Mouse (Mus musculus) C2C12 (cell line): ENCODE measurements around the gene Dntt. TPM values are rescaled to one million over a fixed set of nuclear protein-coding genes. Genes with fewer than 3 reads are reported as not detected.
A peak's percentile ranks its signal among the peaks of the same experiment; 100 is the strongest.

Source experiments
- H3K27me3 ChIP-seq: one replicate; pipeline ENCODE4 v1.6.1; 2011; ENCODE audit not compliant: control insufficient read depth, insufficient read depth, insufficient read length
- H3K36me3 ChIP-seq: one replicate; pipeline ENCODE4 v1.6.1; 2011; ENCODE audit not compliant: control insufficient read depth, insufficient read depth
- H3K4me3 ChIP-seq: one replicate; pipeline ENCODE4 v1.5.1; 2011; ENCODE audit warnings: mild to moderate bottlenecking, control low read depth; ENCODE audit not compliant: poor library complexity, insufficient read depth, severe bottlenecking
- H3K79me2 ChIP-seq: one replicate; pipeline ENCODE4 v1.6.1; 2011; ENCODE audit not compliant: control insufficient read depth, insufficient read depth
- H3K79me3 ChIP-seq: one replicate; pipeline ENCODE4 v1.6.1; 2011; ENCODE audit warnings: low read depth, control low read depth
- H3ac ChIP-seq: one replicate; pipeline ENCODE3; 2011; ENCODE audit warnings: low read depth; ENCODE audit not compliant: control insufficient read depth, insufficient read length
- CEBPB ChIP-seq: IDR thresholded peaks from one replicate; pipeline ENCODE4 v1.6.1; 2011; ENCODE audit warnings: low read depth, mild to moderate bottlenecking, control low read depth, moderate library complexity
- CTCF ChIP-seq: IDR thresholded peaks from one replicate; pipeline ENCODE4 v1.5.1; 2011; ENCODE audit not compliant: control insufficient read depth, insufficient read depth, insufficient read length
- FOSL1 ChIP-seq: IDR thresholded peaks from one replicate; pipeline ENCODE4 v1.8.0; 2011; ENCODE audit warnings: mild to moderate bottlenecking, low read length; ENCODE audit not compliant: poor library complexity, insufficient read depth, severe bottlenecking
- MAX ChIP-seq: IDR thresholded peaks from one replicate; pipeline ENCODE4 v1.6.1; 2011; ENCODE audit warnings: mild to moderate bottlenecking, control low read depth
- MYOD1 ChIP-seq: IDR thresholded peaks from one replicate; pipeline ENCODE4 v1.6.1; 2011; ENCODE audit warnings: low read depth; ENCODE audit not compliant: control insufficient read depth, insufficient read length
- MYOG ChIP-seq: IDR thresholded peaks from one replicate; pipeline ENCODE4 v1.6.1; 2011; ENCODE audit not compliant: control insufficient read depth, insufficient read length; ENCODE audit errors: extremely low read depth
- USF1 ChIP-seq: IDR thresholded peaks from one replicate; pipeline ENCODE4 v1.6.1; 2011; ENCODE audit warnings: low read depth, mild to moderate bottlenecking, control low read depth, moderate library complexity
- polyA plus RNA-seq: library from polyadenylated mRNA; unstranded; fragments of >200 nt; fragmentation: generic; extraction: Trizol; gene quantifications from one replicate; pipeline ENCODE4 v1.2.1, GENCODE M21; 2012; ENCODE audit warnings: missing spikeins

Dntt gene
- polyA plus RNA-seq, 1 experiment = not detected

- TF ChIP-seq USF1 (peak; percentile 48), MYOD1 (peak; percentile 88), CEBPB (peak; percentile 74), MYOG (no peak), CTCF (no peak), FOSL1 (peak; percentile 75), MAX (peak; percentile 94)
- no peaks in the 10 kb centered on the region for H3K36me3 ChIP-seq
- H3K4me3 ChIP-seq = no peak overlapping the region
- H3K79me3 ChIP-seq = peaks cover 2% of the 10 kb centered on the region
- H3K79me2 ChIP-seq = peaks cover 27% of the 10 kb centered on the region
- H3ac ChIP-seq = no peak overlapping the region
- H3K27me3 ChIP-seq = no peaks in the 10 kb centered on the region
Observed at GRCm38 (mm10) chr19:40995449-40996401, 33.4 kb upstream of the Dntt start.

DNA sequence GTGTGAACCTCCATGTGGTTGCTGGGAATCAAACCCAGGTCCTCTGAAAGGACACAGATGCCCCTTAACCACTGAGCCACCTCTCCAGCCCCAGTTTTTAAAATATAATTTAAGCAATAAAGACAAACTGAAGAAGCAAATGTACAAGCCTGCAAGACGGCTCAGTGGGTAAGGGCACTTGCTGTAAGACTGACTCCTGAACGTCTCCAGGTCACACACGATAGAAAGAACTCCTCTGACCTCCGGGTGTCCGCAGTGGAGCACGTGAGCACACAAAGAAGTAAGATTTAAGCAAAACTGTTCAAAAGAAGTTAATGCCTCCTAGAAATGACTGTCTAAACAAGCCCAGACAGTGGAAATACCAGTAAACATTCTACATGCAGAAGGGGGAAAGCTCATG is 32.4 kb upstream of the Dntt start:
- H3ac ChIP-seq = no peak overlapping the region
- peaks cover 18% of the 10 kb centered on the region for H3K79me2 ChIP-seq
- H3K27me3 ChIP-seq = no peaks in the 10 kb centered on the region
- peaks cover 2% of the 10 kb centered on the region for H3K79me3 ChIP-seq
- no peaks in the 10 kb centered on the region for H3K36me3 ChIP-seq
- TF ChIP-seq MYOD1 (no peak), CEBPB (no peak), USF1 (no peak), CTCF (no peak), MYOG (no peak), FOSL1 (no peak)
- no peak overlapping the region for H3K4me3 ChIP-seq

DNA sequence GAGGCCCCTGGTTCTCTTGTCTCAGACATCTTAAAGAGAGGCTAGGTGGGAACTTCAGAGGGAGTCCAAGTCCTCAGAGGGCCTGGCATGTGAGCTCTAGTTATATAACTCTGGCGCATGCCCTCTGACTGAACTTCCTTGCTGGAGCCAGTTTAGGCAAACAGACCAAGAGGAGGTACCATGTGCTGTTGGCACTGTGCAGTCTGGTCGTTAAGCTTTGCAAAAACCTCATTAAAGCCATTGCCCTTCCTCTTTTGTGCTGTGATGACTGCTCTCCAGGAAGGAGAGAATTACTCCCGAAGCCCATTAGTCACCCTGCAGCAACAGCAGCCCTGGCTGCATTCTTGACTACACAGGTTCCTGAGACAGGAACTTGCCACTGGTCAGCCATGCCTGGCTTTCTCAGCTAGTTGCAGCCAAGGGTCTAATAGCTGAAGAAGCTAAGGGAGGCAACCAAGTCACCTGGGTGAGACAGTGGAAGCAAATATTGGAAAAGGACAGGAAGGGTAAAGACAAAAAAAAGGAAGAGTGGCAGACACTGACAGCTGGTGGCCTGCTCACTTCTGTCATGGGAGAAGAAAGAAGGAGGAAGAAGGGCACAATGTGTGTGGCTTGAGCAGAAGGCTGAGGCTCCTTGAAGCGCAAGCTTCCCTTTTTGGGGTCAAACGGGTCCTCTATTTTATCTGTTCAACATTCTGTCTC is 30.5 kb upstream of the Dntt start:
- Histone ChIP-seq H3ac (no peak overlapping the region), H3K79me2 (peaks cover 1% of the 10 kb centered on the region), H3K4me3 (no peak overlapping the region), H3K79me3 (no peaks in the 10 kb centered on the region), H3K36me3 (no peaks in the 10 kb centered on the region), H3K27me3 (no peaks in the 10 kb centered on the region)
- no peak for TF ChIP-seq MYOD1
- no peak for TF ChIP-seq CEBPB
- TF ChIP-seq MAX = no peak
- no peak for TF ChIP-seq FOSL1
- no peak for TF ChIP-seq MYOG
- no peak for TF ChIP-seq USF1
- no peak for TF ChIP-seq CTCF

DNA sequence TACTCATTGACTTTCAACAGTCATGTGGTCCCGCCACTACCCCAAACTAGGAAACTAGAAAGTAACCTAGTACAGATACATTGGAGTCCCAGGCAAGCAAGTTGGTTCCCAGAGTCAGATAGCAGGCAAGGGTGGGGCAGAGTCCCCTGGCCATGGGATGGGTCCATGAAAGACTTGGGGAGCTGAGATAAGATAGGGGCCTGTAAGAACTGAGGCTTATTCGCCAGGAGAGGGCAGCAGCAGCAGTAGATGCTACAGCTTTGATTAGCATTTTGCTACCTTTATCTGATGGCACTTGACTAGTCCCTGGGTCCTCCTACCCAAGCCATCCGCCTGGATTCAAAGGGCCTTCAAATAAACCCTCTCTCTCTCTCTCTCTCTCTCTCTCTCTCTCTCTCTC is 29.5 kb upstream of the Dntt start:
- TF ChIP-seq CEBPB (no peak), USF1 (no peak), FOSL1 (no peak), MYOD1 (no peak), MYOG (no peak), MAX (no peak), CTCF (no peak)
- H3K27me3 ChIP-seq = no peaks in the 10 kb centered on the region
- H3K4me3 ChIP-seq = no peak overlapping the region
- H3ac ChIP-seq = no peak overlapping the region
- no peaks in the 10 kb centered on the region for H3K36me3 ChIP-seq
- H3K79me2 ChIP-seq = no peaks in the 10 kb centered on the region
- no peaks in the 10 kb centered on the region for H3K79me3 ChIP-seq

- H3K4me3 ChIP-seq = no peak overlapping the region
- no peaks in the 10 kb centered on the region for H3K79me2 ChIP-seq
- H3K36me3 ChIP-seq = no peaks in the 10 kb centered on the region
- no peak for TF ChIP-seq MAX
- TF ChIP-seq MYOG = no peak
- TF ChIP-seq CTCF = no peak
- TF ChIP-seq MYOD1 = peak; percentile 52
- TF ChIP-seq FOSL1 = peak; percentile 93
- TF ChIP-seq CEBPB = no peak
- TF ChIP-seq USF1 = peak; percentile 66
- H3K79me3 ChIP-seq = no peaks in the 10 kb centered on the region
- no peaks in the 10 kb centered on the region for H3K27me3 ChIP-seq
- H3ac ChIP-seq = no peak overlapping the region
Observed at GRCm38 (mm10) chr19:41003694-41004315, 25.3 kb upstream of the Dntt start.
